Mouse (Mus musculus): ENCODE data around the gene Kctd3.

GRCm38 (mm10) chr1:188937246-188937780 lies 70.3 kb downstream of the Kctd3 start:
- no peak for TF ChIP-seq GATA1 (IDR thresholded peaks at IDR 0.05; ENCODE audit: borderline replicate concordance, low read length)
- TF ChIP-seq FLI1 (IDR thresholded peaks at IDR 0.05; ENCODE audit: low read length) = no peak
